Mouse (Mus musculus): ENCODE data around the gene Dnaja3. TPM values are rescaled to one million over a fixed set of nuclear protein-coding genes. Genes with fewer than 3 reads are reported as not detected.
A peak's percentile ranks its signal among the peaks of the same experiment; 100 is the strongest.

Gene Dnaja3
- polyA plus RNA-seq (2012; rRNA removed): 23.5 and 28.7 TPM in 2 replicates

GRCm38 (mm10) chr16:4639831-4640237 lies at the start of gene Dnaja3, which contains the start of gene Vasn:
Gene Dnaja3, plus strand, starts transcription at chr16:4639989.
Gene Vasn, plus strand, starts transcription at chr16:4639941.
- DNase-seq (ENCODE audit: low read depth): peak; percentile 91
- no peak for TF ChIP-seq CTCF (IDR thresholded peaks at IDR 0.05; ENCODE audit: borderline replicate concordance, extremely low read depth, insufficient read depth, insufficient read length)
- no peak for TF ChIP-seq POLR2A (IDR thresholded peaks at IDR 0.05; ENCODE audit: borderline replicate concordance, extremely low read depth, insufficient read depth, insufficient read length, poor library complexity, severe bottlenecking)

GRCm38 (mm10) chr16:4590236-4590635 lies 49.6 kb upstream of the Dnaja3 start:
- TF ChIP-seq POLR2A (IDR thresholded peaks at IDR 0.05; ENCODE audit: borderline replicate concordance, extremely low read depth, insufficient read depth, insufficient read length, poor library complexity, severe bottlenecking): no peak
- no peak for TF ChIP-seq CTCF (IDR thresholded peaks at IDR 0.05; ENCODE audit: borderline replicate concordance, extremely low read depth, insufficient read depth, insufficient read length)
- no peak for DNase-seq (ENCODE audit: low read depth)

GRCm38 (mm10) chr16:4592909-4593875 lies 46.6 kb upstream of the Dnaja3 start:
- DNase-seq (ENCODE audit: low read depth): peak; percentile 85
- TF ChIP-seq POLR2A (IDR thresholded peaks at IDR 0.05; ENCODE audit: borderline replicate concordance, extremely low read depth, insufficient read depth, insufficient read length, poor library complexity, severe bottlenecking) (no peak), CTCF (IDR thresholded peaks at IDR 0.05; ENCODE audit: borderline replicate concordance, extremely low read depth, insufficient read depth, insufficient read length) (peak; percentile 58)

- no peak for TF ChIP-seq CTCF (IDR thresholded peaks at IDR 0.05; ENCODE audit: borderline replicate concordance, extremely low read depth, insufficient read depth, insufficient read length)
- TF ChIP-seq POLR2A (IDR thresholded peaks at IDR 0.05; ENCODE audit: borderline replicate concordance, extremely low read depth, insufficient read depth, insufficient read length, poor library complexity, severe bottlenecking): peak; percentile 77
- DNase-seq (ENCODE audit: low read depth): peak; percentile 98
These were observed 45.6 kb upstream of the Dnaja3 start, which contains the start of gene Glis2 for GRCm38 (mm10) chr16:4593971-4594813. Gene Glis2, plus strand, starts transcription at chr16:4594713.

GRCm38 (mm10) chr16:4594814-4595526 lies 44.8 kb upstream of the Dnaja3 start:
- TF ChIP-seq POLR2A (IDR thresholded peaks at IDR 0.05; ENCODE audit: borderline replicate concordance, extremely low read depth, insufficient read depth, insufficient read length, poor library complexity, severe bottlenecking) (no peak), CTCF (IDR thresholded peaks at IDR 0.05; ENCODE audit: borderline replicate concordance, extremely low read depth, insufficient read depth, insufficient read length) (no peak)
- peak; percentile 65 for DNase-seq (ENCODE audit: low read depth)

- TF ChIP-seq CTCF (IDR thresholded peaks at IDR 0.05; ENCODE audit: borderline replicate concordance, extremely low read depth, insufficient read depth, insufficient read length) (no peak), POLR2A (IDR thresholded peaks at IDR 0.05; ENCODE audit: borderline replicate concordance, extremely low read depth, insufficient read depth, insufficient read length, poor library complexity, severe bottlenecking) (no peak)
- DNase-seq (ENCODE audit: low read depth): peak; percentile 52
These were observed 44.2 kb upstream of the Dnaja3 start for GRCm38 (mm10) chr16:4595527-4595963.

GRCm38 (mm10) chr16:4596141-4596728 lies 43.6 kb upstream of the Dnaja3 start:
- no peak for TF ChIP-seq CTCF (IDR thresholded peaks at IDR 0.05; ENCODE audit: borderline replicate concordance, extremely low read depth, insufficient read depth, insufficient read length)
- peak; percentile 44 for DNase-seq (ENCODE audit: low read depth)

GRCm38 (mm10) chr16:4596836-4597235 lies 43.0 kb upstream of the Dnaja3 start:
- TF ChIP-seq POLR2A (IDR thresholded peaks at IDR 0.05; ENCODE audit: borderline replicate concordance, extremely low read depth, insufficient read depth, insufficient read length, poor library complexity, severe bottlenecking) (no peak), CTCF (IDR thresholded peaks at IDR 0.05; ENCODE audit: borderline replicate concordance, extremely low read depth, insufficient read depth, insufficient read length) (no peak)
- DNase-seq (ENCODE audit: low read depth): no peak

GRCm38 (mm10) chr16:4597296-4597695 lies 42.5 kb upstream of the Dnaja3 start:
- TF ChIP-seq POLR2A (IDR thresholded peaks at IDR 0.05; ENCODE audit: borderline replicate concordance, extremely low read depth, insufficient read depth, insufficient read length, poor library complexity, severe bottlenecking): no peak
- no peak for TF ChIP-seq CTCF (IDR thresholded peaks at IDR 0.05; ENCODE audit: borderline replicate concordance, extremely low read depth, insufficient read depth, insufficient read length)
- DNase-seq (ENCODE audit: low read depth): no peak

GRCm38 (mm10) chr16:4598041-4598440 lies 41.7 kb upstream of the Dnaja3 start:
- TF ChIP-seq POLR2A (IDR thresholded peaks at IDR 0.05; ENCODE audit: borderline replicate concordance, extremely low read depth, insufficient read depth, insufficient read length, poor library complexity, severe bottlenecking): no peak
- TF ChIP-seq CTCF (IDR thresholded peaks at IDR 0.05; ENCODE audit: borderline replicate concordance, extremely low read depth, insufficient read depth, insufficient read length): no peak
- DNase-seq (ENCODE audit: low read depth): no peak
